Mouse (Mus musculus): Measurements from ENCODE around the gene Mlxip.

DNA sequence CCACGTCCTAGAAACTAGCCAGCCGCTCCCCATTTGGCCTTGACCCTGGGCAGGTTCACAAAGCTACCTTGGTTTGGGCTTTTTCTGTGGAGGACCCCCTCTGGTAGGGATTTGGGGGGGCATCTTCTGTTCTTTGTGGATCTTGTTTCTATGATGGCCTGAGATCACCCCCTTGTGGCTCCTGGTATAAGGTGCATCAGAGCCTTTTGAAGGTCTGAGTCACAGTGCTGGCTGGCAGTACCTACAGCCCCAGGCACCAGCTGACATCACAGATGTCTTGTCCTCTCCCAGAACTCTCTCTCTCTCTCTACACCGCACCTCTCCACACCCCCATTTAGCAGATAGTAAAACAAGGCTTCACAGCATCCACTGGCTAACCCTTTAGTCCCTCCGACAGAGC, 105.1 kb downstream of the Mlxip start:
- no peak for TF ChIP-seq CTCF (IDR thresholded peaks at IDR 0.05; ENCODE audit: borderline replicate concordance, insufficient read depth, low read length)
- TF ChIP-seq POLR2A (IDR thresholded peaks at IDR 0.05; ENCODE audit: low read depth, low read length) = no peak
